Mouse (Mus musculus): ENCODE results near the gene Kcng3. TPM values are rescaled to one million over a fixed set of nuclear protein-coding genes. Genes with fewer than 3 reads are reported as not detected.

The Kcng3 gene
- polyA plus RNA-seq, 1 experiment from 2014 or later: 0.08 TPM

DNA sequence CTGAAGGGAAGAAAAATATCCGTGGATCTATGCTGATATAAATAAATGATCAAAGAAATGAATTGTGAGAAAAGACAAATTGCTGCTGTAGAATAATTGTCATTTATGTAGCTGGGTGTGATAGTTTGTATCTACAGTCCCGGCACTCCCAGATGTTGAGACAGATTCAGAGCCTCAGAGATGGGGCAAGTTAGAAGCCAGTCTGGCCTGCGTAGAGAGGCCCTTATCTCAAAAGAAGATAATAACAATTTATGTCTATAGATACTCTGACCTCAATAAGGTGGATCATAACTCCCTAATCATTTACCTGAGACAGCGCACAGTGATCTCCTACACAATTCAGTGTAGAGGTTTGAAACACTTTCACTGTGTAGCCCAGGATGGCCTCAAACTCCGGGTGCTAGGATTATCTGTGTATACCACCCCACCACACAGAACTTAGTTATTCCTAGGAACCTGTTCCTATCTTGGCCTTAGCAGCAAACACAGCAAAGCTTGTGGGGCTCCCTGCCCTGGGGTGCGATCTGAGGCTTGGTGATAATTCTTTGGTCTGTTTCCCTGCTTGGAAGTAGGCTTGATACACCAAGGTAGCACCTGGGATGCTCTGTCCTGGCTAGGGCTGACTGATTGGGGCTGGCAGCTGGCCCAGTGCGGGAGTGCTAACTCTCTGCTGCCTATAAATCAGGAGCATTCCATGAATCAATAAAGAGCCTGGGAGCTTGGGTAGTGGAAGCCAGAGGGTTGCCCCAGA is 19.4 kb upstream of the Kcng3 start:
- 80% methylated on average over 7 of the region's 7 CpGs for WGBS
- Histone ChIP-seq H3K4me2 (no peak overlapping the region), H3K4me3 (no peak overlapping the region), H3K27me3 (no peaks in the 10 kb centered on the region), H3K9ac (no peak overlapping the region), H3K9me3 (no peaks in the 10 kb centered on the region), H3K36me3 (no peaks in the 10 kb centered on the region), H3K27ac (no peak overlapping the region), H3K4me1 (replicated peaks) (no peaks in the 10 kb centered on the region)
- ATAC-seq (ENCODE audit: low FRiP score): no peak

- Histone ChIP-seq H3K27ac (no peak overlapping the region), H3K4me2 (no peak overlapping the region), H3K27me3 (no peaks in the 10 kb centered on the region), H3K36me3 (no peaks in the 10 kb centered on the region), H3K9me3 (no peaks in the 10 kb centered on the region), H3K9ac (no peak overlapping the region), H3K4me3 (no peak overlapping the region), H3K4me1 (replicated peaks) (no peaks in the 10 kb centered on the region)
- ATAC-seq (ENCODE audit: low FRiP score): no peak
- WGBS: 98% methylated on average over 3 of the region's 3 CpGs
These were observed 18.3 kb upstream of the Kcng3 start for GRCm38 (mm10) chr17:83649986-83650385.

DNA sequence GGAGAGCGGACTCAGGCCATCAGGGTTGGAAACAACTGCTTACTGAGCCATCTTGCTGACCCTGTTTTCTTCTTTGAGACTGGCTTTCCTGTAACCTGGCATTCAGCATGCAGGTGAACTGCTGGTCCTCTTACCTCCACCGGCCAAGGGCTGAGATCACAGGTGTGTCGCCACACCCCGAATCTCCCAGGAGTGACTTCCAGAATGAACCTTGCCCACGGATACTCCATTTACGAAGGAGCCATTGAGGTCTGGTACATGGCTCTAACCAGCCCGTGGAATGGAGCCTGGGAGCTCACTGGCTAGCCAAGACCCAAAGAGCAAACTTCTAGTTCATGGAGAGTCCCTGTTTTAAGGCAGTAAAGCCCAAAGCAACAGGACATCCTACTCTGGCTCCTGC is 15.7 kb upstream of the Kcng3 start:
- ATAC-seq (ENCODE audit: low FRiP score): no peak
- no peak overlapping the region for H3K4me2 ChIP-seq
- 96% methylated on average over 7 of the region's 7 CpGs for WGBS
- H3K9ac ChIP-seq: no peak overlapping the region
- H3K27ac ChIP-seq: no peak overlapping the region
- H3K27me3 ChIP-seq: no peaks in the 10 kb centered on the region
- no peaks in the 10 kb centered on the region for H3K36me3 ChIP-seq
- no peak overlapping the region for H3K4me3 ChIP-seq
- H3K4me1 ChIP-seq (replicated peaks): no peaks in the 10 kb centered on the region
- H3K9me3 ChIP-seq: no peaks in the 10 kb centered on the region

DNA sequence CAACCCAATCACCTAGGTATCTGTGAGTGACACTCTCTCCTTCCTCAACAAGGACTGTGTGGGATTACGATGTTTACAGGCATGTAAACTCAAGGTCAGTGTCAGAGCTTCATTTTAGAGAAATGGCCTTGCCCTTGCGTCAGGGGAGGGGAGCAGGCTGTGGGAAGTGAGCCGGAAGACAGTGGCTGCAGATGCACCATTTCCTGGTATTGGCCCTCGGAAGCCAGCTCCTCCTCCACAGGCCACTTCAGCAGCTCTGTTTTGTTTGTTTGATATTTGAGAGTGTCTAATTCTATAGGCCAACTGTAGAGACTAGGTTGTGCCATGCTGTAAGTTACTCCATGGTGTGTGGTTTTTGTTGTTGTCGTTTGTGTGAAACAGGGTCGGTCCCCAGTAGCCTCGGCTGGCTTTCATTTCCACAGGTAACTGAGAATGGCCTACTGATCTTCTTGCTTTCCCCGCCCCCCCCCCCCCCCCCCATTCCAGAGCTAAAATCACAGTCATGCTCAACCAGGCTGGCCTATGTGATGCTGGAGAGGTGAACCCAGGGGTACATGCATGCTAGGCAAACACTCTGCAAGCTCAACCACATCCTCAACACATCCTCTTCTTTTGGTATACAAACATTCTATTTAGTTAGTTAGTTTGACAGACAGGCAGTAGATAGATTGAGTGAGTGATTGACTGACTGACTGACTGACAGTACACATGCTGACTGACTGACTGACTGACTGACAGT is 14.9 kb upstream of the Kcng3 start:
- no peak overlapping the region for H3K4me2 ChIP-seq
- H3K36me3 ChIP-seq: no peaks in the 10 kb centered on the region
- no peak overlapping the region for H3K9ac ChIP-seq
- H3K27me3 ChIP-seq: no peaks in the 10 kb centered on the region
- no peak for ATAC-seq (ENCODE audit: low FRiP score)
- no peaks in the 10 kb centered on the region for H3K9me3 ChIP-seq
- H3K27ac ChIP-seq: no peak overlapping the region
- no peaks in the 10 kb centered on the region for H3K4me1 ChIP-seq (replicated peaks)
- H3K4me3 ChIP-seq: no peak overlapping the region
- WGBS: 82% methylated on average over 8 of the region's 8 CpGs

- Histone ChIP-seq H3K4me3 (no peak overlapping the region), H3K9me3 (no peaks in the 10 kb centered on the region), H3K4me1 (replicated peaks) (no peaks in the 10 kb centered on the region), H3K9ac (no peak overlapping the region), H3K36me3 (no peaks in the 10 kb centered on the region), H3K4me2 (no peak overlapping the region), H3K27ac (no peak overlapping the region), H3K27me3 (no peaks in the 10 kb centered on the region)
- 61% methylated on average over 9 of the region's 9 CpGs for WGBS
- no peak for ATAC-seq (ENCODE audit: low FRiP score)
These were observed 13.6 kb upstream of the Kcng3 start for GRCm38 (mm10) chr17:83645226-83645808.

GRCm38 (mm10) chr17:83637393-83637792 is 5.7 kb upstream of the Kcng3 start:
- Histone ChIP-seq H3K9ac (no peak overlapping the region), H3K4me1 (replicated peaks) (peaks cover 10% of the 10 kb centered on the region), H3K4me2 (no peak overlapping the region), H3K36me3 (no peaks in the 10 kb centered on the region), H3K9me3 (no peaks in the 10 kb centered on the region), H3K4me3 (no peak overlapping the region), H3K27me3 (peaks cover 19% of the 10 kb centered on the region), H3K27ac (no peak overlapping the region)
- WGBS: 84% methylated on average over 2 of the region's 2 CpGs
- ATAC-seq (ENCODE audit: low FRiP score): no peak

DNA sequence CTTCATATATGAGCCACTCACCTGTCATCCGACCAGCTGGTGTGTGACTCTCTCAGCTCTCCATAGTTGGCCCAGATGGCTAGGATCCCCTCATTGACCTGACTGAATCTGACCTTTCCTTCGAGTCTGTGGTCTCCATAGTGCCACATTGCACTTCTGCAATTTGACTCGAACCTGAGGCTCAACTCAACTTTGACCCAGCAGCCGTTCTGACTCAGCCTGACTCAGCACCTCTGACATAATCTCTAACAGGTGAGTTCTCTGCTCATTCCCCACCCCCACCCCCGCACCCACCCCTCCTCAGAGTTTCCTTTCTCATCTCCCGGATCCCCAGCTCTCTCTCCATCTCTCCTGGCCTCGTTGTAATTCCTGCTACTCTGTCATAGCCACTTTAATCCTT is 4.7 kb upstream of the Kcng3 start:
- WGBS: 88% methylated on average over 7 of the region's 7 CpGs
- Histone ChIP-seq H3K4me1 (replicated peaks) (peaks cover 19% of the 10 kb centered on the region), H3K27me3 (peaks cover 29% of the 10 kb centered on the region), H3K9me3 (no peaks in the 10 kb centered on the region), H3K27ac (no peak overlapping the region), H3K4me2 (no peak overlapping the region), H3K9ac (no peak overlapping the region), H3K4me3 (no peak overlapping the region), H3K36me3 (no peaks in the 10 kb centered on the region)
- no peak for ATAC-seq (ENCODE audit: low FRiP score)

DNA sequence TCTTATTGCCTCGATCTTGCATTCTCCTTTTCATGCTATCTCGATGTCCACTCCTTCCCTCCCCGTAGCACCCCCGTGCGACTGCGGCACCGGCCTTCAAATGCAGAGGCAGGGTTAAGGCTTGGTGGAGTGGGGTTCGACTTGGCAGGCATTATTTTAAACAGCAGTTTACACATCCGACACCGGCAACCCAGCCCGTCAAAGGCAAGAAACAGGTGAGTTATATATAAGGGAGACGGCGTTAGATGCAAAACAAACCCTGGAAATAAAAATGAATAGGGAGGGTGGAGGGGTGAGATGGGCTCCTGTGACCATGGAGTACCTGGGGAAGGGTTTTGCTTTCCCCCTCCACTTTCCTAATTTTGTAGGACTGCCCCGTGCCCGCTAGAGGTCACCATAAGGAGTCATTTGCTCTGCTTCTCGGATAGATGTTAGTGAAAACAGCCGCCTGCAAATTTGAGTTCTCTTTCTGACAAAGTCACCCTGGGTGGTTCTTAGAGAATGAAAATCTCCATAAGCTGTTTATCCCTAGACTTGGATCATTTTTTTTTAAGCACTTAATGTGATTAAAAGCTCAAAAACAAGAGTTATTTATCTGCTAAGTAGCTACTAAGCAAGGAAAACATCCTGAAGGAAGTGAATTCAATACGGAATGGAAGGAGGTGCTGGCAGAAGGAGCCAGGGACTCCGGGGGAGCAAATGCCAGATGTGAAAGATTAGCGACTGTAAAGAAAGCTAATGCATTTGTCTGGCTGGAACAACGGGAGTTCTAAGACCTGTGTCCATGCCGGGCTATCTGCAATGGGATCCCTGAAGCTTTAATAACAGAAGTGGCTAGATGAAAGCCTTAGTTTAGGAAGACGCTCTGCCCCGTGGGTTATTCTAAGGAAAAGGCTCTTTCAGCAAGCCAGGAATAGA is 1.2 kb upstream of the Kcng3 start:
- 2% methylated on average over 24 of the region's 24 CpGs for WGBS
- Histone ChIP-seq H3K36me3 (no peaks in the 10 kb centered on the region), H3K27ac (peak overlapping the region; percentile 44; the same call in 1 of the 2 replicates), H3K4me2 (peak overlapping the region; percentile 86), H3K4me3 (peak overlapping the region; percentile 58), H3K9me3 (no peaks in the 10 kb centered on the region), H3K9ac (peak overlapping the region; percentile 76), H3K4me1 (replicated peaks) (peaks cover 32% of the 10 kb centered on the region), H3K27me3 (peaks cover 64% of the 10 kb centered on the region)
- ATAC-seq (ENCODE audit: low FRiP score): peak; percentile 27; the same call in 1 of the 2 replicates

- 2% methylated on average over 107 of the region's 109 CpGs for WGBS
- Histone ChIP-seq H3K27me3 (peaks cover 73% of the 10 kb centered on the region), H3K9me3 (no peaks in the 10 kb centered on the region), H3K4me1 (replicated peaks) (peaks cover 32% of the 10 kb centered on the region), H3K27ac (no peak overlapping the region), H3K36me3 (no peaks in the 10 kb centered on the region), H3K4me2 (peak overlapping the region; percentile 86), H3K4me3 (peak overlapping the region; percentile 58), H3K9ac (peak overlapping the region; percentile 76)
- peak; percentile 22; the same call in 1 of the 2 replicates for ATAC-seq (ENCODE audit: low FRiP score)
These were observed 662 bp downstream of the Kcng3 start for GRCm38 (mm10) chr17:83630787-83631678.

GRCm38 (mm10) chr17:83613907-83614306 is 17.8 kb downstream of the Kcng3 start:
- H3K36me3 ChIP-seq: no peaks in the 10 kb centered on the region
- peak overlapping the region; percentile 55; the same call in 1 of the 2 replicates for H3K9ac ChIP-seq
- H3K4me2 ChIP-seq: peak overlapping the region; percentile 29
- peak overlapping the region; percentile 56 for H3K27ac ChIP-seq
- no peak for ATAC-seq (ENCODE audit: low FRiP score)
- H3K4me3 ChIP-seq: no peak overlapping the region
- H3K4me1 ChIP-seq (replicated peaks): 0 out of 2 replicates have a peak, but pooled peaks cover 4% of the 10 kb centered on the region
- 0 out of 2 replicates have a peak, but pooled peaks cover 3% of the 10 kb centered on the region for H3K9me3 ChIP-seq
- no peaks in the 10 kb centered on the region for H3K27me3 ChIP-seq
- 36% methylated on average over 11 of the region's 11 CpGs for WGBS

GRCm38 (mm10) chr17:83609532-83609931 is 22.2 kb downstream of the Kcng3 start:
- Histone ChIP-seq H3K27ac (no peak overlapping the region), H3K27me3 (no peaks in the 10 kb centered on the region), H3K4me1 (replicated peaks) (0 out of 2 replicates have a peak, but pooled peaks cover 4% of the 10 kb centered on the region), H3K4me3 (no peak overlapping the region), H3K36me3 (no peaks in the 10 kb centered on the region), H3K9ac (no peak overlapping the region), H3K9me3 (0 out of 2 replicates have a peak, but pooled peaks cover 3% of the 10 kb centered on the region), H3K4me2 (no peak overlapping the region)
- 67% methylated on average over 4 of the region's 4 CpGs for WGBS
- no peak for ATAC-seq (ENCODE audit: low FRiP score)
